Mouse (Mus musculus) embryonic fibroblast, embryonic 13.5 days (primary cell): ENCODE data around the gene Insyn1.

Experiments used
- CTCF ChIP-seq: IDR thresholded peaks from 2 replicates; pipeline ENCODE4 v1.5.1; 2011; ENCODE audit warnings: mild to moderate bottlenecking, control low read depth, low read length, moderate library complexity, borderline replicate concordance; ENCODE audit not compliant: insufficient read depth
- POLR2A ChIP-seq: IDR thresholded peaks from 2 replicates; pipeline ENCODE4 v1.6.1; 2011; ENCODE audit warnings: low read depth, mild to moderate bottlenecking, control low read depth, low read length, moderate library complexity

GRCm38 (mm10) chr9:58495035-58495434 lies 6.6 kb downstream of the Insyn1 start:
- TF ChIP-seq CTCF (no peak), POLR2A (no peak)
